Mouse (Mus musculus): ENCODE data around the gene Zfp646. TPM values are rescaled to one million over a fixed set of nuclear protein-coding genes. Genes with fewer than 3 reads are reported as not detected.

Gene Zfp646
- polyA plus RNA-seq, 1 experiment from 2014 or later: 2.7 TPM

DNA sequence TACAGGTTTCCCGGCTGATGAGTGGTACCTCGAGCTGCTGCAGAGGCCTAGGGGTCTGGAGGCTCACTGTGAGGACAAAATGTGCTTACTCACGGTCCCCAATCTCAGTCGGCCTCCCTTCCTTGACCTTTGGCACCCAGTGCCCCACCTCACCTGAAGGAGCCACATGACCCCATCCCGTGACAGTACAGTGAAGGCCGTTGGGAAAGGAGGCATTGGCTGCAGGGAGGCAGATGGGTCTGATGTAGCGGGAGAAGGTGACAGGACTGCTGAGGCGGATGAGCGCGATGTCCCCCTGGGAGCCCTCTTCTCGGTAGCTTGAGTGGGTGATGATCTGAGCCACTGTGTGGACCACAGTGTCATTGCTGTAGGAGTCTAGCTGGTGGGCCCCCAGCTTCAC, 50.8 kb downstream of the Zfp646 start:
- no peak for DNase-seq
- no peak overlapping the region for H3K4me2 ChIP-seq (ENCODE audit: low read depth, low read length)
- no peak overlapping the region for H3K4me3 ChIP-seq (ENCODE audit: low read depth, low read length)
- WGBS (ENCODE audit: insufficient replicate concordance): 75% methylated on average over 11 of the region's 11 CpGs
- H3K9ac ChIP-seq (replicated peaks): no peak overlapping the region
- no peak overlapping the region for H3K27ac ChIP-seq (ENCODE audit: low read depth)
- ATAC-seq: no peak
- H3K4me1 ChIP-seq (ENCODE audit: insufficient read depth): peaks cover 36% of the 10 kb centered on the region
- peaks cover 16% of the 10 kb centered on the region; the same call in 1 of the 2 replicates for H3K36me3 ChIP-seq (replicated peaks; ENCODE audit: insufficient read depth, low read length)
- TF ChIP-seq EP300 (IDR thresholded peaks at IDR 0.05; ENCODE audit: low read depth) (no peak), CTCF (IDR thresholded peaks at IDR 0.05; ENCODE audit: low read depth) (no peak)
- H3K9me3 ChIP-seq (ENCODE audit: low read length): no peaks in the 10 kb centered on the region
- H3K27me3 ChIP-seq (ENCODE audit: insufficient read depth, low read length): no peaks in the 10 kb centered on the region

DNA sequence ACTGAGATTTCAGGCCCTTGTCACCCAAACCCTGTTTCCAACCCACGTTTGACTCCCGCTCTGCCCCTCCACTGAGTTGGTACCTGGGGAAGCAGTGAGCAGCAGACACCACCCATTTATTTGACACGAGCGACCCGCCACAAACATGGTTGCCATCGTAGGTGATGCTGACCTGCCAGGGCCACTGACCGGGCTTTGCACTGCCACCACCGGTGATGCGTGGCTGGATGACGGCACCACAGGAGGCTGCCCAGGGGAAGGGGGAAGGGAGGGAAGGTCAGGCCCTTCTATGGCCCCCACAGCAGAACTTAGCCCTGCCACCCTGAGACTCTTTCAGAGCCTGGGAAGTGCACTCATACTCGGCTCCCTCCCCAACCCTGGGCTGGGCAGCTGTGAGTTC, 51.7 kb downstream of the Zfp646 start:
- Histone ChIP-seq H3K27me3 (ENCODE audit: insufficient read depth, low read length) (no peaks in the 10 kb centered on the region), H3K9ac (replicated peaks) (0 out of 2 replicates have a peak overlapping the region, but pooled peaks have one; percentile 41), H3K4me1 (ENCODE audit: insufficient read depth) (peaks cover 32% of the 10 kb centered on the region), H3K9me3 (ENCODE audit: low read length) (no peaks in the 10 kb centered on the region), H3K27ac (ENCODE audit: low read depth) (no peak overlapping the region), H3K4me2 (ENCODE audit: low read depth, low read length) (peak overlapping the region; percentile 29; the same call in 1 of the 2 replicates), H3K4me3 (ENCODE audit: low read depth, low read length) (no peak overlapping the region), H3K36me3 (replicated peaks; ENCODE audit: insufficient read depth, low read length) (peaks cover 16% of the 10 kb centered on the region; the same call in 1 of the 2 replicates)
- DNase-seq (no peak), ATAC-seq (no peak)
- WGBS (ENCODE audit: insufficient replicate concordance): 86% methylated on average over 11 of the region's 11 CpGs
- no peak for TF ChIP-seq EP300 (IDR thresholded peaks at IDR 0.05; ENCODE audit: low read depth)
- TF ChIP-seq CTCF (IDR thresholded peaks at IDR 0.05; ENCODE audit: low read depth): no peak

DNA sequence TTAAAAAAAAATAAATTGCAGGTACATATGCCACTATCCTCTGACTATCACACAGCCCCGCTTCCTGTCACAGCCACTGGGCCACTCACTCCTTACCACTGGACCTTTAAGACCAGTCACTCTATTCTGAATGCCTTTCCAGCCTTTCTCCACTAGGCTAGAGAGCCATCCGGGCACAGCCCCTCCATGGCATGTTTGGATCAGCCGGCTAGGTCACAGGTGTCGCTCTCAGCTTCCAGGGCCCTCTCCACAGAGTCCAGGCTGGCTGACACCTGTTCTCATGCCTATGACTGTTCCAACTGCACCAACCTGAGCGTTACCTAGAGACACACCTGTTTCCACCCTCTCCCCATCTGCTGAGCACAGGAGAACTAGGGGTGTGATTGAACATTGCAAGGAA, 52.6 kb downstream of the Zfp646 start:
- Histone ChIP-seq H3K4me1 (ENCODE audit: insufficient read depth) (peaks cover 28% of the 10 kb centered on the region), H3K4me2 (ENCODE audit: low read depth, low read length) (peak overlapping the region; percentile 68), H3K9ac (replicated peaks) (peak overlapping the region; percentile 52), H3K27me3 (ENCODE audit: insufficient read depth, low read length) (no peaks in the 10 kb centered on the region), H3K36me3 (replicated peaks; ENCODE audit: insufficient read depth, low read length) (peaks cover 16% of the 10 kb centered on the region; the same call in 1 of the 2 replicates), H3K27ac (ENCODE audit: low read depth) (no peak overlapping the region), H3K9me3 (ENCODE audit: low read length) (no peaks in the 10 kb centered on the region), H3K4me3 (ENCODE audit: low read depth, low read length) (peak overlapping the region; percentile 42)
- 0 out of 2 replicates have a peak, but pooled peaks have one; percentile 5 for TF ChIP-seq CTCF (IDR thresholded peaks at IDR 0.05; ENCODE audit: low read depth)
- TF ChIP-seq EP300 (IDR thresholded peaks at IDR 0.05; ENCODE audit: low read depth): no peak
- DNase-seq: no peak
- ATAC-seq: peak; percentile 10; the same call in 1 of the 2 replicates
- 56% methylated on average over 5 of the region's 5 CpGs for WGBS (ENCODE audit: insufficient replicate concordance)

DNA sequence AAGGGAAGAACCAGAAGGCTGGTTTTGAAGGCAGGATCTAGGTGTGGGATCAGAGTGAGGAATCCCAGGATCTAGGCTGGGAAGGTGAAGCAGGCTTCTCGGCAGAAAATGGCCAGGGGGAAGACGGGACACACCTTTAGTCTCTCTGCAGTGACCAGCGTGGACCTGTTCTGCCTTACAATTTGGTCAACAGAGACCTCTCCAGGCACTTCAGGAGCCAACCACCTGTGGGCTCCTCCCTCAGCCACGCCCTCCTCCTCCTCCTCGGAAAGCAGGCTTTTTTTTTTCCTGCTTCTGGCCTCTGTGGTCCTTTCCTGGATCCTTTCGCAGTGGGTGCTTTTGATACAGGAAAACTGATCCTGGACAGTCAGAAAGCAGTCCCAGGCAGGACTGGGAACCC, 53.9 kb downstream of the Zfp646 start, which contains the start of gene Prss8:
Prss8 (minus strand) TSS at position 182 of the 400 bp plus-strand sequence.
- H3K9ac ChIP-seq (replicated peaks): peak within 1 kb of the TSS; percentile 52
- WGBS (ENCODE audit: insufficient replicate concordance): 48% methylated on average over 6 of the region's 6 CpGs
- H3K4me3 ChIP-seq (ENCODE audit: low read depth, low read length): peak within 1 kb of the TSS; percentile 42
- TF ChIP-seq CTCF (IDR thresholded peaks at IDR 0.05; ENCODE audit: low read depth) (no peak), EP300 (IDR thresholded peaks at IDR 0.05; ENCODE audit: low read depth) (no peak)
- DNase-seq (peak; percentile 66), ATAC-seq (peak; percentile 26; the same call in 1 of the 2 replicates)
- peak within 1 kb of the TSS; percentile 86; the same call in 1 of the 2 replicates for H3K27ac ChIP-seq (ENCODE audit: low read depth)
- H3K9me3 ChIP-seq (ENCODE audit: low read length): no peaks in the 10 kb centered on the region
- H3K27me3 ChIP-seq (ENCODE audit: insufficient read depth, low read length): no peaks in the 10 kb centered on the region
- H3K4me2 ChIP-seq (ENCODE audit: low read depth, low read length): peak within 1 kb of the TSS; percentile 68
- H3K36me3 ChIP-seq (replicated peaks; ENCODE audit: insufficient read depth, low read length): peaks cover 10% of the 10 kb centered on the region; the same call in 1 of the 2 replicates
- peaks cover 34% of the 10 kb centered on the region for H3K4me1 ChIP-seq (ENCODE audit: insufficient read depth)

DNA sequence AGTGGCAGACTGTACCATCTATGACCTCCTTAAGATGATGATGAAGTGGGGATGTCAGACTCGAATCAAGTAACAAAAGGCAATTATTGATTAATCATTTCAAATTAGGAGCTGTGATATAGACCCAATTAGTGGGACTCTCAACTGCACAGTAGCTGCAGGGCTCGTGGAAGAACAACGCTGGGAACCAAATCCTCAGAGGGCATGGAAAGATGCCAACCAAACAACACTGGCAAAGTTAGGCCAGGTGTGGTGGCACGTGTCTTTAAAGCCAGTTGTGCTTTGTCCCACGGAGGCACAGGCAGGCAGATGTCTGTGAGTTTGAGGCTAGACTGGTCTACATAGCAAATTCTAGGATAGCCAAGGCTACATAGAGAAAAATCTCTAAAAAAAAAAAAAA, 54.6 kb downstream of the Zfp646 start:
- Histone ChIP-seq H3K9me3 (ENCODE audit: low read length) (no peaks in the 10 kb centered on the region), H3K27me3 (ENCODE audit: insufficient read depth, low read length) (no peaks in the 10 kb centered on the region), H3K27ac (ENCODE audit: low read depth) (no peak overlapping the region), H3K4me3 (ENCODE audit: low read depth, low read length) (no peak overlapping the region), H3K36me3 (replicated peaks; ENCODE audit: insufficient read depth, low read length) (peaks cover 6% of the 10 kb centered on the region; the same call in 1 of the 2 replicates), H3K4me2 (ENCODE audit: low read depth, low read length) (no peak overlapping the region), H3K4me1 (ENCODE audit: insufficient read depth) (peaks cover 36% of the 10 kb centered on the region), H3K9ac (replicated peaks) (no peak overlapping the region)
- no peak for DNase-seq
- ATAC-seq: no peak
- TF ChIP-seq CTCF (IDR thresholded peaks at IDR 0.05; ENCODE audit: low read depth): no peak
- no peak for TF ChIP-seq EP300 (IDR thresholded peaks at IDR 0.05; ENCODE audit: low read depth)
- 68% methylated on average over 5 of the region's 5 CpGs for WGBS (ENCODE audit: insufficient replicate concordance)

DNA sequence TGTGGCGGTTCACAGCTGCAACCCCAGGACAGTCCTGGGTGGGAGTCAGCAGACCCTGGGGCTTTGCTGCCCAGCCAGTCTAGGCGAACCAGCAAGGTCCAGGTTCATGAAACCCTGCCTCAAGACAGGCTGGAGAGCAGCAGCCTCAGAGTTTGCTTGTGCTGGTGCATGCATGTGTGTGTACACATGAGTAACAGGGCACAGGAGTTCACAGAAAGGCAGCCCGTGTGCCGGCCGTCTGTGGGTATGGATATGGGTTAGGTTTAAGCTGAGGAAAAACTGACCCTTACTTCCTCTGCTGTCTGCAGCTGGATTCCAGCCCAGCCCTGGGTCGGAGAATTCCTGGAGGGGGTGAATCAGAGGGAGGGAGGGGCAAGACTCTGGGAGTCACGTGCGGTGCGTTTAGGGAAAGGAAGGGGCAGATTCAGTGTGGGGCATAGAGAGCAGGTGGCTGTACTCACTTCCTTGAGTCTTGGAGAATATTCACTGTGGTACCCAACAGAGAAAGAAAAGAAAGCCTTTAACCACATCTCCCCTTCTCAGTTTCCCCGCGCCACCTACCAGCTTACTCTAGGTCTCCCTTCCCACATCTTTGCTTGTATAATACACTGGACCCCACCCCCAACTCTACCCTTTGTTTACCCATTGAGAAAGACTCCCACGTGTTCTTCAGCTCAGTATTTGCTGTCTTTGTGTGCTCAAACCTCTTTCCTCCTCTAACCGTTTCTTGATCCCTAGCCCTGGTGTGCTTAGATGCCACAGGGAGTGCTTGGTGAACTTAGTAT, 55.5 kb downstream of the Zfp646 start:
- peak; percentile 47 for DNase-seq
- peak overlapping the region; percentile 7 for H3K4me3 ChIP-seq (ENCODE audit: low read depth, low read length)

More for the DNA sequence above, 55.5 kb downstream of the Zfp646 start:
- Histone ChIP-seq H3K27ac (ENCODE audit: low read depth) (peak overlapping the region; percentile 86), H3K27me3 (ENCODE audit: insufficient read depth, low read length) (no peaks in the 10 kb centered on the region), H3K9me3 (ENCODE audit: low read length) (no peaks in the 10 kb centered on the region), H3K36me3 (replicated peaks; ENCODE audit: insufficient read depth, low read length) (no peaks in the 10 kb centered on the region), H3K4me1 (ENCODE audit: insufficient read depth) (peaks cover 37% of the 10 kb centered on the region), H3K4me2 (ENCODE audit: low read depth, low read length) (peak overlapping the region; percentile 57), H3K9ac (replicated peaks) (peak overlapping the region; percentile 40)
- TF ChIP-seq CTCF (IDR thresholded peaks at IDR 0.05; ENCODE audit: low read depth): no peak
- TF ChIP-seq EP300 (IDR thresholded peaks at IDR 0.05; ENCODE audit: low read depth): no peak
- WGBS (ENCODE audit: insufficient replicate concordance): 46% methylated on average over 13 of the region's 13 CpGs
- ATAC-seq: peak; percentile 63
